Mouse (Mus musculus) thymus, adult 2 months (tissue): ENCODE results near the gene Gm20388.

Source experiments
- CTCF ChIP-seq: fragments of 200-500 bp; IDR thresholded peaks from 2 replicates; pipeline ENCODE4 v1.5.1; 2012; ENCODE audit warnings: mild to moderate bottlenecking, control low read depth, low read length, moderate library complexity, borderline replicate concordance; ENCODE audit not compliant: control insufficient read depth, poor library complexity, insufficient read depth; ENCODE audit errors: extremely low read depth
- POLR2A ChIP-seq: fragments of 200-500 bp; IDR thresholded peaks from 2 replicates; pipeline ENCODE4 v1.6.1; 2012; ENCODE audit warnings: mild to moderate bottlenecking, low read length, control low read depth, moderate library complexity; ENCODE audit not compliant: control insufficient read depth, poor library complexity, insufficient read depth; ENCODE audit errors: extremely low read depth

- TF ChIP-seq POLR2A, result no peak
- TF ChIP-seq CTCF, result no peak
Observed at GRCm38 (mm10) chr8:123813892-123814266, 3903.2 kb downstream of the Gm20388 start.
